Mouse (Mus musculus) forebrain, embryonic 13.5 days (tissue): Measurements from ENCODE around the gene St3gal5. TPM values are rescaled to one million over a fixed set of nuclear protein-coding genes. Genes with fewer than 3 reads are reported as not detected.
"Not testable (repeated sequence)": the region's sequence is repeated elsewhere in the genome, so short reads cannot be mapped to it uniquely, and the experiment has no call there.

Experiments used
- ATAC-seq: fragments of 200-750 bp; cut with Nextera tagmentation; 2 replicates; pipeline ENCODE4 v1.8.0; 2017
- H3K27ac ChIP-seq: fragments of 300-500 bp; sonication (generic); 2 replicates; pipeline ENCODE4 v1.5.1; 2015; ENCODE audit warnings: inconsistent platforms, mild to moderate bottlenecking, moderate library complexity
- H3K27me3 ChIP-seq: fragments of 300-500 bp; sonication (generic); 2 replicates; pipeline ENCODE4 v1.6.1; 2015; ENCODE audit warnings: mild to moderate bottlenecking, inconsistent platforms
- H3K36me3 ChIP-seq: fragments of 300-500 bp; sonication (generic); 2 replicates; pipeline ENCODE4 v1.6.1; 2015; ENCODE audit warnings: mild to moderate bottlenecking, inconsistent platforms; ENCODE audit not compliant: poor library complexity, severe bottlenecking
- H3K4me1 ChIP-seq: fragments of 300-500 bp; sonication (generic); 2 replicates; pipeline ENCODE4 v1.6.1; 2015; ENCODE audit warnings: inconsistent platforms
- H3K4me2 ChIP-seq: fragments of 300-500 bp; sonication (generic); 2 replicates; pipeline ENCODE4 v1.6.1; 2015; ENCODE audit warnings: inconsistent platforms, mild to moderate bottlenecking, moderate library complexity
- H3K4me3 ChIP-seq: fragments of 300-500 bp; sonication (generic); 2 replicates; pipeline ENCODE4 v1.5.1; 2015; ENCODE audit warnings: mild to moderate bottlenecking, inconsistent platforms
- H3K9ac ChIP-seq: fragments of 300-500 bp; sonication (generic); 2 replicates; pipeline ENCODE4 v1.6.1; 2015; ENCODE audit warnings: mild to moderate bottlenecking, inconsistent platforms
- H3K9me3 ChIP-seq: fragments of 300-500 bp; sonication (generic); replicated peaks from 2 replicates; pipeline ENCODE4 v1.6.1; 2016; ENCODE audit warnings: inconsistent platforms
- WGBS: fragments of 180-500 bp; shearing (Covaris S2); methylation state at CpG from one replicate; pipeline ENCODE4 v1.1.7; 2015; 5-methylcytosine and 5-hydroxymethylcytosine counted together
- polyA plus RNA-seq: library from polyadenylated mRNA; unstranded; fragments of >200 nt; fragmentation: Nextera tagmentation; extraction: Ambion mirVana; gene quantifications from 2 replicates; pipeline ENCODE4 v1.2.1, GENCODE M21; 2015

The St3gal5 gene
- polyA plus RNA-seq: 35.6 and 36.4 TPM in 2 replicates

DNA sequence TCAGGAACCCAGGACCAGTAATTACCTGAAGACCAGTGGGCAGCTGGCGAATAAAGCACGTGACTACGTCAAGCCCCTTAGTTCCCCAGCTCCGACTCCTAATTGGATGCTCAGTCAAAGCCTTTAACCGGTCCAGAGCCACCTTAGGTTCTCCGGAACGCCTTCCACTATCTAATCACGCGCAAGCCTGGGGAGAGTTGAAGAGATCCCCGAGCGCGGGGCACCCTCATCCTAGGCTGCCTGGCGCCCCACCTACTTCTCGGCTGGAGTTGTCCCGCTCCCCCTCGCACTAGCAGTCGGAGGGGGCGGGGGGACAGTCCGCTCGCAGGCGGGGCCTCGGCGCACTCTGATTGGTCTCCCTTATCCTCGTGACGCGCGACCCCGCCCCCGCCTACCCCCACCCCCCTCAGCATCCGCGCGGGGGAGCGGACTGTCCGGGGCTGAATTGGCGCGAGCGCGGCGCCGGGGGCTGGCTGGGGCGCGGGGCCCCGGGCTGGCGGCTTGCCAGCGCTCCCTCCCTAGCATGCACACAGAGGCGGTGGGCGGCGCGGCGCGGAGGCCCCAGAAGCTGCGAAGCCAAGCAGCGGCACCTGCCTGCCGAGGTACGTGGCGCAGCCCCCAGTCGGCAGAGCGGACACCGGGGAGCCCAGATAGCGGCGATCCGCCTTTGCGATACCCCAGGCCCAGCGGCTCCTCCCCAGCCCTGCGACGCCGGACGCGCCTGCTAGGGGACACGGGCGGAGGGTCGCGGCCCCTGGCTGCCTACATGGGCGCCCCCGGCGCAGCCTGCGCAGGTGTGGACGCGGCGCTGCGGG is at the start of gene St3gal5:
Gene St3gal5, plus strand, starts transcription at position 412 of the 815 bp plus-strand sequence.
- Histone ChIP-seq H3K4me2 (peak within 1 kb of the TSS; percentile 90), H3K9ac (peak within 1 kb of the TSS; percentile 92), H3K27ac (peak within 1 kb of the TSS; percentile 77), H3K36me3 (no peaks in the 10 kb centered on the region), H3K4me1 (peaks cover 36% of the 10 kb centered on the region), H3K9me3 (no peaks in the 10 kb centered on the region), H3K4me3 (peak within 1 kb of the TSS; percentile 77), H3K27me3 (no peaks in the 10 kb centered on the region)
- WGBS: under 1% methylated on average over 64 of the region's 81 CpGs
- ATAC-seq: peak; percentile 98

DNA sequence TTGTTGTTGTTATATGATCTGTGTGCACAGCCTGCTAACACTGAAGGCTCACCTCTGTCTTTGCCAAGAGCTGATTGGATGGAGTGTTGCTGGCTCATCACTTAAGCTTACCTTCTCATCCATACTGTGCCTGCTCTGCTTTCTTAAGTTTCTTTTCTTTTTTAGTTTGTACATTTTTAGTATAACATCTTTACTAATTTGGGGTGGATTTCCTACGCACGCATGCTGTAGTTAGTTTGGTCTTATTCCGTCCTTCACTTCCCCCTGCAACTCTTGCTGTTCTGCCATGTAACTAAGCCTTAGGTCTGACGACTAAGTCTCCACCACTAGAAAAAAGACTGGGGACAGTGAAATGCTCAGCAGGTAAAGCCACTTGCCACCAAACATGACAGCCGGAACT is 48.7 kb upstream of the St3gal5 start:
- WGBS: 91% methylated on average over 5 of the region's 5 CpGs
- H3K27me3 ChIP-seq: no peaks in the 10 kb centered on the region
- H3K4me1 ChIP-seq: no peaks in the 10 kb centered on the region
- no peak overlapping the region for H3K4me3 ChIP-seq
- H3K9ac ChIP-seq: no peak overlapping the region
- H3K9me3 ChIP-seq: no peaks in the 10 kb centered on the region
- no peak for ATAC-seq
- no peak overlapping the region for H3K4me2 ChIP-seq
- H3K27ac ChIP-seq: no peak overlapping the region
- H3K36me3 ChIP-seq: no peaks in the 10 kb centered on the region

DNA sequence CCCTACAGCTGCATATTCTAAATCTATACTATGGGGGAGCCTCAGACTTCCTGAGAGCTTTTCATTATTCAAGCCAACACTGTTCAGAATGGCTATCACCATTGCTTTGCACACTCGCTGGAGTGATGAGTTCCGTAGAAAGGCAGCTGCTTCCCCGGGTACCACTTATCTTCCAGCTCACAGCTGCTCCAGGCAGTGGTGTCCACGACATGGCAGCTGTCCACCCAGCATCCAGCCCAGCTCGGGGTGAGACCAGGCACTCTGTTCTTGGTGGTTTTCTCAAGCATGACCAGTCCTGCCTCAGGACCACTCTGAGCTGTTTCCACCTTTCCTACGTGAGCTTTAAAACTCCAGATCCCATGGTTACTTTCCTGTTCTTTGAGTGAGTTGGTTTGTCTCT is 47.5 kb upstream of the St3gal5 start:
- Histone ChIP-seq H3K4me1 (no peaks in the 10 kb centered on the region), H3K4me3 (no peak overlapping the region), H3K9me3 (no peaks in the 10 kb centered on the region), H3K36me3 (no peaks in the 10 kb centered on the region), H3K27me3 (no peaks in the 10 kb centered on the region), H3K9ac (no peak overlapping the region), H3K27ac (no peak overlapping the region), H3K4me2 (no peak overlapping the region)
- WGBS: 79% methylated on average over 6 of the region's 6 CpGs
- no peak for ATAC-seq

DNA sequence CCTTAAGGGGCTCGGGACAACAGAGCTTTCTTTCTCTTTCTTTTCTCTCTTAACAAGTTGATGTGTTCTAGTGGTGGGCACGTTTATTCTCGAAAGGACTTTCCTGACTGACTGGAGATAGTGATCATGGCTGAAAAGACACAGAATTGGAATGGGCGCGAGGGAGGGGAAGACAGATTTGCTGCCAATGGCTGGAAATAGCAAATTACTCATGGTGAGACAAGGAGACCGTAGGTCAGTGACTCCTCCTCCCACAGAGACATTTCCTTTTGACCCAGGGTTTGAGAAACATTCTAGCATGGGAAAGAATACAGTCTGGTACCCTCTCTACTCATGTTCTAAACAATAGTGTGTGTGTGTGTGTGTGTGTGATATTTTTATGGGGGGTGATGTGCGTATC is 46.6 kb upstream of the St3gal5 start:
- Histone ChIP-seq H3K9me3 (no peaks in the 10 kb centered on the region), H3K4me1 (no peaks in the 10 kb centered on the region), H3K9ac (no peak overlapping the region), H3K36me3 (no peaks in the 10 kb centered on the region), H3K4me3 (no peak overlapping the region), H3K27ac (no peak overlapping the region), H3K4me2 (no peak overlapping the region), H3K27me3 (no peaks in the 10 kb centered on the region)
- ATAC-seq: no peak
- 82% methylated on average over 7 of the region's 7 CpGs for WGBS

DNA sequence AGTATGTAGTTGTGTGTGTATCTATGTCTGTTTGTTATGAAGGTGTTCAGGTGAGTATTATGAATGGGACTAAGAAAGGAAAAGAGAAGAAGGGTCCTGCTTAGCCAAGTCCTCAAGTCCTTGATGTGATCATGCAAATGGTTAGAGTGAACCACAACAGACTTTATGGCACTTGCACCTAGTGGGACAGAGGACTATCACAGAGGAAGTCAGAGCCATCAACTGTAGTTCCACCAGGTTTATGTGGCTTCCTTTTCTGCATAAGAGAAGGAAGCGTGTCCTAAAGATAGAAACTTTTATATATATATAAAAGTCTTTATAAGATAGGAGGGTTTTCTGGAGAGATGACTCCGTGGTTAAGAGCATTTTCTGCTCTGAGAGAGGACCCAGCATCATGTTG is 46.1 kb upstream of the St3gal5 start:
- 82% methylated on average over 2 of the region's 2 CpGs for WGBS
- H3K4me1 ChIP-seq: no peaks in the 10 kb centered on the region
- no peak overlapping the region for H3K9ac ChIP-seq
- no peak overlapping the region for H3K4me2 ChIP-seq
- no peak overlapping the region for H3K4me3 ChIP-seq
- H3K36me3 ChIP-seq: no peaks in the 10 kb centered on the region
- H3K27ac ChIP-seq: no peak overlapping the region
- ATAC-seq: no peak
- H3K9me3 ChIP-seq: no peaks in the 10 kb centered on the region
- no peaks in the 10 kb centered on the region for H3K27me3 ChIP-seq

DNA sequence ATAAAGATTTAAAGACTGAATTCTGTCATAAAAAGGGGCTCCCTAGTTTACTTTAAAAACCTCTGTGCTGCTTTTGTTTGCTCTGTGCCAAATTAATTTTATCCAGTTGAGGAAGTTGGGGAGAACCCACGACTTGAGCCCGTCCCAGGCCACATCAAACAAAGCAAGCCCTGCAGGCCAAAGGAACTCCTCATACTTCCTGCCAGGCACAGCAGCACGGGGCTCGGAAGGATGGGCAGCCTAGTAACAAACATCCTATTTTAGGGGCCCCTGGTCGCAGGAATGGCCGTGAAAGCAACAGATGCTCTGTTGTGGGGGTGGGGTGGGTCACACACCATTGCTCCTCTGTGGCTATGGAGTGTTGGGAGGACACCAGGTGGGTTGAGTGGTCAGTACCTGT is 45.6 kb upstream of the St3gal5 start:
- 77% methylated on average over 6 of the region's 6 CpGs for WGBS
- Histone ChIP-seq H3K4me3 (no peak overlapping the region), H3K4me2 (no peak overlapping the region), H3K9me3 (no peaks in the 10 kb centered on the region), H3K9ac (no peak overlapping the region), H3K4me1 (no peaks in the 10 kb centered on the region), H3K27me3 (no peaks in the 10 kb centered on the region), H3K27ac (no peak overlapping the region), H3K36me3 (no peaks in the 10 kb centered on the region)
- no peak for ATAC-seq

DNA sequence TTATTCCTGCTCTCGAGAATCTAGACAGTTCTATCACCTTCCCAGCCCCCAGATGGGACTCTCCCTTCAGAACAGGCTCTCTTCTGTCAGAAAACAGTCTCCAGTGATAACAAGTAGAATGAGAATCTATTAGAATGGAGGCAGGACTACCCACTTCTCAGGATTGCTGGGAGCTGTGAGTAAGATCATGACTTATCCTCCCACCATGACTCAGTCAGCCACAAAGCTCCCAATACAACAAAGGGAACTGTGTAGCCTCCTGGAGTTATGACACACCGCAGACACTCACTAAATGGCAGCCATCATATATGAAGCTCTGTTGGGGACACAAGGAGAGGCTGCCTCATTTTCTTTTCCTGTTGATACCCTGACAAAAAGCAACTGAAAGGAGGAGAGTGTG is 40.8 kb upstream of the St3gal5 start:
- no peak overlapping the region for H3K27ac ChIP-seq
- no peak overlapping the region for H3K9ac ChIP-seq
- no peak for ATAC-seq
- no peaks in the 10 kb centered on the region for H3K4me1 ChIP-seq
- no peaks in the 10 kb centered on the region for H3K9me3 ChIP-seq
- H3K4me3 ChIP-seq: no peak overlapping the region
- WGBS: 73% methylated on average over 2 of the region's 2 CpGs
- H3K36me3 ChIP-seq: no peaks in the 10 kb centered on the region
- no peaks in the 10 kb centered on the region for H3K27me3 ChIP-seq
- no peak overlapping the region for H3K4me2 ChIP-seq

DNA sequence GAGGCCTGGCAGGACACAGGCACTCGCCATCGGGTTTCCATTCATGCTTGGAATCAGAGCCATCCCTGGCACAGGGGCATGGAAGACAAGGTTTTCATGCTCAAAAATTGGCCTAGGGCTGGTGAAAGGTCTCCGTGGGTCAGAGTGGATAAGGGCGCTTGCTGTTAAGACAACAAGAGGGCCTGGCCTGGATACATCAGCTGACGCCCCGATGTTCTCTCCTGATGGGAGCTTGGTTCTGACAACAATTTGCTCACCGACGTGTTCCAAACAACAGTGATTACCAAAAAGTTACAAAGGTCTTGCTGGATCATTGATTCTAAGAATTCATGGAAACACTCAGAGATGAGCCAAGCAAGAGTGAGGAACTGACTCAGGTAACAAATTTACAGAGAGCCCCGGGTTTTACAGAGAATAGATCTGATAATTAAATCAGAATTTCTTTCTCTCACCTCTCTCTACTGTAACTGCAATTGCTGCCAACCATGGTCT is 38.9 kb upstream of the St3gal5 start:
- Histone ChIP-seq H3K27ac (no peak overlapping the region), H3K9ac (no peak overlapping the region), H3K4me2 (no peak overlapping the region), H3K4me3 (no peak overlapping the region), H3K36me3 (no peaks in the 10 kb centered on the region), H3K9me3 (no peaks in the 10 kb centered on the region), H3K27me3 (no peaks in the 10 kb centered on the region), H3K4me1 (no peaks in the 10 kb centered on the region)
- 88% methylated on average over 9 of the region's 9 CpGs for WGBS
- no peak for ATAC-seq

DNA sequence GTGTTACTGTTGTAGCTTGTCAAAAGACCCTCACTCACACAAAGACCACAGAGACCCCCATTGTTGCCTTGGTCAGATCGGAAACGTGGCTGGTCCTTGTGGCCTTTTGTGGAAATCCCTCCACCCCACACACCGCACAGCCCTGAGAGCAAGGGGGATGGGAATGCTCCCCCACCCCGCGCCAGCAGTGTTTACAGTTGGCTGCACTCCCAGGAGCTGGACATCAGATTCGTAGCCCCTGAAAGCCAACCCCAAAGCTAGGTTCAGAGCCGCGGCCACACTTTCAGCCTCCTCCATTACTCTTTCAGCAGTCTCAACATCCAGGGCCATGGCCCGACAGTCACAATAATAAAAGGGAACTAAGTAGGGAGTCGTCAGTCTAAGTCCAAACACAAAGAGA is 36.7 kb upstream of the St3gal5 start:
- H3K36me3 ChIP-seq, H3K27me3 ChIP-seq, ATAC-seq, H3K9me3 ChIP-seq, H3K9ac ChIP-seq, H3K4me2 ChIP-seq, H3K27ac ChIP-seq, H3K4me3 ChIP-seq, H3K4me1 ChIP-seq: not testable (repeated sequence)
- WGBS: 53% methylated on average over 10 of the region's 10 CpGs

DNA sequence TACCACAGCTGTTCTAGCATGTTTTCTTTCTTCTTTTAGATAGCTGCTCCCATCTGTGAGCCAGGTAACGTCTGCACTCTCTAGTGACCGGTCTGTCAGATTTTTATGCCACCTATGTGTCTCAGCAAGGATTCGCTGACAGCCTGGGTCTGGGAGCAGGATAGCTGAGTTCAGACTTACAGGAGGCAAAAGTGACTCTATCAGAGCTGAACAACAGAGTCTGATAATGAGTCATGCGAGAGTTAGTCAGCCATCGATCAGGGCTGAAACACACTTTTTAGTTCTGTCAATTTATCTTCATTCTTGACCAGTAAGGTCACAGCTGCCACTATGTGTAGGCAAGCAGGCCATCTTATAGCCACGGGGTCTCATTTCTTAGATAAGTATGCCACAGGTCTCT is 33.7 kb upstream of the St3gal5 start:
- H3K36me3 ChIP-seq: no peaks in the 10 kb centered on the region

DNA sequence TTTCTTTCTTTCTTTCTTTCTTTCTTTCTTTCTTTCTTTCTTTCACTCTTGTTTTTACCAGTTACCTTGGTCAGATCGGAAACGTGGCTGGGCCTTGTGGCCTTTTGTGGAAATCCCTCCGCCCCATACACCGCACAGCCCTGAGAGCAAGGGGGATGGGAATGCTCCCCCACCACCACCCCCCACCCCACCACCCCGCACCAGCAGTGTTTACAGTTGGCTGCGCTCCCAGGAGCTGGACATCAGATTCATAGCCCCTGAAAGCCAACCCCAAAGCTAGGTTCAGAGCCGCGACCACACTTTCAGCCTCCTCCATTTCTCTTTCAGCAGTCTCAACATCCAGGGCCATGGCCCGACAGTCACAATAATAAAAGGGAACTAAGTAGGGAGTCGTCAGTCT is 31.4 kb upstream of the St3gal5 start:
- H3K9ac ChIP-seq: no peak overlapping the region

More for the DNA sequence above, 33.7 kb upstream of the St3gal5 start:
- Histone ChIP-seq H3K4me1 (no peaks in the 10 kb centered on the region), H3K9me3 (no peaks in the 10 kb centered on the region), H3K27me3 (no peaks in the 10 kb centered on the region), H3K9ac (no peak overlapping the region), H3K27ac (no peak overlapping the region), H3K4me3 (no peak overlapping the region), H3K4me2 (no peak overlapping the region)
- 91% methylated on average over 6 of the region's 6 CpGs for WGBS
- no peak for ATAC-seq

DNA sequence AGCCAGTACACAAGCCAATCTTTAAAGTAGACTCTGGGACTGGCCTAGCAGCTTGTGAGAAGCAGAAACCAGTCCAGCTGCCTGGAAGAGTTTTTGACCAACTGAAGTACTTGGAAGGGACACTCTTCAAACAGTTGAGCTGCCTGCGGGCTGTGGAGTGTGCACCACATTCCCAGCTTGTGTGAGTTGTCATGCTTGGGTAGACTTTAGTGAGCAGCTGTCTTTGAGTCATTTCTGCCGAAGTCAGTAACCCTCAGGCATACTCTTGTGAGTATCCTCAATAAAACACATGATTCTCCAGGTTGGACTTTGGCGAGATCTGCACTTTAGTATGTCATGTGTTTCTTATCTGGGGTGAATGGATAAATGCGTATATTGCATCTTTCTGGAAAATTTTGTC is 29.0 kb upstream of the St3gal5 start:
- H3K4me1 ChIP-seq: no peaks in the 10 kb centered on the region
- H3K36me3 ChIP-seq: no peaks in the 10 kb centered on the region
- no peaks in the 10 kb centered on the region for H3K9me3 ChIP-seq
- no peak overlapping the region for H3K4me3 ChIP-seq
- no peak overlapping the region for H3K9ac ChIP-seq
- no peaks in the 10 kb centered on the region for H3K27me3 ChIP-seq
- WGBS: 93% methylated on average over 4 of the region's 4 CpGs
- no peak for ATAC-seq
- no peak overlapping the region for H3K27ac ChIP-seq
- H3K4me2 ChIP-seq: no peak overlapping the region

More for the DNA sequence above, 31.4 kb upstream of the St3gal5 start:
- Histone ChIP-seq H3K36me3 (no peaks in the 10 kb centered on the region), H3K4me3 (no peak overlapping the region), H3K9me3 (no peaks in the 10 kb centered on the region), H3K27me3 (no peaks in the 10 kb centered on the region), H3K4me1 (no peaks in the 10 kb centered on the region), H3K27ac (no peak overlapping the region), H3K4me2 (no peak overlapping the region)
- ATAC-seq: no peak
- 63% methylated on average over 10 of the region's 10 CpGs for WGBS
